Comparison of ENCODE assay signal across 26 mouse cellular contexts in genomic region chr2:92240816-92241215, GRCm38 (mm10).
"Had no signal": no experiment of that assay in that cellular context is flagged by ENCODE, and none has a peak within 500 bp of the region (broad histone marks: within the 10 kb centered on the region; RNA-seq: fewer than 3 reads in every experiment).

No protein-coding gene starts in this region.

- DNase-seq: gastrocnemius, postnatal 14 days; gastrocnemius, postnatal 36 days; heart, adult 18-20 months; heart, postnatal 14 days; heart, postnatal 36 days; kidney, adult 11 months; kidney, adult 2 months; kidney, adult 9 months; kidney, postnatal 14 days; kidney, postnatal 36 days; layer of hippocampus, adult 9-11 months; layer of hippocampus, postnatal 36 days; left cerebral cortex, postnatal 4 days had no signal

- H3K27me3 ChIP-seq: heart, embryonic 13.5 days; heart, embryonic 15.5 days; hindbrain, embryonic 13.5 days; hindbrain, embryonic 15.5 days; kidney, embryonic 15.5 days; limb, embryonic 13.5 days; limb, embryonic 15.5 days; liver, embryonic 12.5 days had no signal

- ATAC-seq: hindbrain, postnatal 0 days; intestine, embryonic 16.5 days; liver, embryonic 12.5 days had no signal

- H3K27ac ChIP-seq: heart, embryonic 10.5 days; heart, embryonic 13.5 days; heart, embryonic 15.5 days; hindbrain, embryonic 13.5 days; hindbrain, embryonic 15.5 days; hindbrain, postnatal 0 days; kidney, embryonic 15.5 days; kidney, postnatal 0 days; limb, embryonic 13.5 days; limb, embryonic 15.5 days; liver, embryonic 12.5 days; liver, embryonic 14.5 days had no signal

- H3K4me1 ChIP-seq: heart, embryonic 10.5 days; heart, embryonic 15.5 days; hindbrain, embryonic 13.5 days; hindbrain, embryonic 15.5 days; kidney, embryonic 15.5 days; limb, embryonic 13.5 days; limb, embryonic 15.5 days; liver, embryonic 12.5 days had no signal

- H3K4me2 ChIP-seq: heart, embryonic 13.5 days; heart, embryonic 15.5 days; hindbrain, embryonic 13.5 days; hindbrain, embryonic 15.5 days; kidney, embryonic 15.5 days; limb, embryonic 13.5 days; limb, embryonic 15.5 days; liver, embryonic 12.5 days had no signal

- H3K9me3 ChIP-seq: heart, embryonic 10.5 days; heart, embryonic 13.5 days; heart, embryonic 15.5 days; hindbrain, embryonic 13.5 days; hindbrain, embryonic 15.5 days; kidney, embryonic 15.5 days; limb, embryonic 13.5 days; limb, embryonic 15.5 days; liver, embryonic 12.5 days had no signal

- H3K9ac ChIP-seq: heart, embryonic 13.5 days; heart, embryonic 15.5 days; hindbrain, embryonic 13.5 days; hindbrain, embryonic 15.5 days; kidney, embryonic 15.5 days; limb, embryonic 13.5 days; limb, embryonic 15.5 days; liver, embryonic 12.5 days; liver, embryonic 14.5 days had no signal

- H3K4me3 ChIP-seq: heart, embryonic 10.5 days; heart, embryonic 13.5 days; heart, embryonic 15.5 days; hindbrain, embryonic 13.5 days; hindbrain, embryonic 15.5 days; kidney, embryonic 15.5 days; limb, embryonic 13.5 days; limb, embryonic 15.5 days; liver, embryonic 12.5 days had no signal
